Mouse (Mus musculus) CH12.LX (cell line): ENCODE data around the gene Tbc1d14. TPM values are rescaled to one million over a fixed set of nuclear protein-coding genes. Genes with fewer than 3 reads are reported as not detected.

Source experiments
- DNase-seq: peaks from one replicate; pipeline ENCODE4 v3.0.0-alpha.2; 2013; ENCODE audit errors: extremely low read depth
- H3K27ac ChIP-seq: 2 replicates; pipeline ENCODE4 v1.5.1; 2012; ENCODE audit warnings: low read depth, mild to moderate bottlenecking, control low read depth, moderate library complexity; ENCODE audit not compliant: insufficient read depth
- H3K27me3 ChIP-seq: replicated peaks from 2 replicates; pipeline ENCODE3; 2012; ENCODE audit warnings: inconsistent platforms
- H3K36me3 ChIP-seq, 2 experiments: replicated peaks in 1 of 2; 2 replicates each; pipeline versions ENCODE3 to v1.6.1; 2012; ENCODE audit warnings: inconsistent platforms in 1 of 2, low read length in 1 of 2, mild to moderate bottlenecking in 1 of 2, mixed read lengths in 1 of 2, moderate library complexity in 1 of 2; ENCODE audit not compliant: control insufficient read depth in 1 of 2, insufficient read depth in 1 of 2
- H3K4me1 ChIP-seq, 2 experiments: 2 replicates each; pipeline ENCODE4 v1.6.1; 2012; ENCODE audit warnings: inconsistent platforms in 1 of 2, moderate library complexity in 1 of 2; ENCODE audit not compliant: insufficient read depth in 2 of 2, control insufficient read depth in 1 of 2
- H3K4me2 ChIP-seq: 2 replicates; pipeline ENCODE4 v1.6.1; 2012; ENCODE audit warnings: low read depth, mild to moderate bottlenecking, control low read depth; ENCODE audit not compliant: poor library complexity, insufficient read depth, severe bottlenecking
- H3K4me3 ChIP-seq, 3 experiments: fragments of 150-350 bp in 1 of 3; sonication (generic) in 1 of 3; replicated peaks in 1 of 3; 2 replicates each; pipeline versions ENCODE3 to v1.5.1; 2011 to 2012; ENCODE audit warnings: low read depth in 2 of 3, low read length in 2 of 3, mild to moderate bottlenecking in 2 of 3, moderate library complexity in 2 of 3, control low read depth in 1 of 3, improper control_type of control experiment in 1 of 3, inconsistent platforms in 1 of 3, mixed read lengths in 1 of 3; ENCODE audit not compliant: poor library complexity in 1 of 3
- H3K79me2 ChIP-seq: replicated peaks from 2 replicates; pipeline ENCODE4 v1.6.1; 2012; ENCODE audit warnings: mild to moderate bottlenecking, moderate library complexity; ENCODE audit not compliant: control insufficient read depth, poor library complexity, insufficient read depth, severe bottlenecking; ENCODE audit errors: extremely low read depth
- H3K9ac ChIP-seq: 2 replicates; pipeline ENCODE4 v1.6.1; 2012; ENCODE audit warnings: low read depth, mild to moderate bottlenecking, control low read depth, moderate library complexity; ENCODE audit not compliant: insufficient read depth
- H3K9me3 ChIP-seq: replicated peaks from 2 replicates; pipeline ENCODE3; 2012; ENCODE audit warnings: low read length, inconsistent platforms, mixed read lengths
- BHLHE40 ChIP-seq: IDR thresholded peaks from 2 replicates; pipeline ENCODE4 v1.6.1; 2011; ENCODE audit warnings: mild to moderate bottlenecking, low read depth, low read length, improper control_type of control experiment
- CHD1 ChIP-seq: IDR thresholded peaks from 2 replicates; pipeline ENCODE4 v1.6.1; 2012; ENCODE audit warnings: low read depth, low read length, improper control_type of control experiment, inconsistent platforms
- CHD2 ChIP-seq: IDR thresholded peaks from 2 replicates; pipeline ENCODE4 v1.6.1; 2011; ENCODE audit warnings: low read length, improper control_type of control experiment
- CTCF ChIP-seq, 2 experiments: IDR thresholded peaks in 1 of 2; conservative IDR thresholded peaks in 1 of 2; 2 replicates each; pipeline ENCODE4 v1.5.1; 2011 to 2012; ENCODE audit warnings: low read depth in 2 of 2, low read length in 2 of 2, improper control_type of control experiment in 1 of 2, inconsistent platforms in 1 of 2, mild to moderate bottlenecking in 1 of 2, moderate library complexity in 1 of 2
- EP300 ChIP-seq: IDR thresholded peaks from 2 replicates; pipeline ENCODE4 v1.6.1; 2011; ENCODE audit warnings: low read length, improper control_type of control experiment
- ETS1 ChIP-seq: conservative IDR thresholded peaks from 2 replicates; pipeline ENCODE4 v1.6.1; 2012; ENCODE audit warnings: low read depth, mild to moderate bottlenecking, inconsistent platforms, low read length, improper control_type of control experiment, moderate library complexity
- GABPA ChIP-seq: IDR thresholded peaks from 2 replicates; pipeline ENCODE4 v1.6.1; 2012; ENCODE audit warnings: low read depth, low read length, improper control_type of control experiment, inconsistent platforms; ENCODE audit not compliant: insufficient replicate concordance
- HCFC1 ChIP-seq: IDR thresholded peaks from 2 replicates; pipeline ENCODE4 v1.6.1; 2012; ENCODE audit warnings: low read depth, mild to moderate bottlenecking, inconsistent platforms, low read length, improper control_type of control experiment
- IRF4 ChIP-seq: IDR thresholded peaks from 2 replicates; pipeline ENCODE4 v1.6.1; 2014; ENCODE audit warnings: low read depth, mild to moderate bottlenecking, inconsistent platforms, low read length, improper control_type of control experiment
- JUN ChIP-seq: IDR thresholded peaks from 2 replicates; pipeline ENCODE4 v1.6.1; 2011; ENCODE audit warnings: low read depth, mild to moderate bottlenecking, low read length, improper control_type of control experiment, moderate library complexity; ENCODE audit not compliant: insufficient read depth
- JUND ChIP-seq: conservative IDR thresholded peaks from 2 replicates; pipeline ENCODE4 v1.6.1; 2011; ENCODE audit warnings: low read depth, low read length, improper control_type of control experiment
- KAT2A ChIP-seq: IDR thresholded peaks from 2 replicates; pipeline ENCODE4 v1.6.1; 2012; ENCODE audit warnings: low read length, improper control_type of control experiment, inconsistent platforms; ENCODE audit not compliant: insufficient replicate concordance
- MAFK ChIP-seq: IDR thresholded peaks from 2 replicates; pipeline ENCODE4 v1.6.1; 2011; ENCODE audit warnings: low read length, improper control_type of control experiment; ENCODE audit not compliant: insufficient replicate concordance
- MAX ChIP-seq: IDR thresholded peaks from 2 replicates; pipeline ENCODE4 v1.6.1; 2011; ENCODE audit warnings: low read length, improper control_type of control experiment
- MXI1 ChIP-seq: IDR thresholded peaks from 2 replicates; pipeline ENCODE4 v1.6.1; 2011; ENCODE audit warnings: mild to moderate bottlenecking, low read depth, low read length, improper control_type of control experiment
- MYC ChIP-seq: IDR thresholded peaks from 2 replicates; pipeline ENCODE4 v1.6.1; 2011; ENCODE audit warnings: low read depth, mild to moderate bottlenecking, improper control_type of control experiment, low read length
- NELFE ChIP-seq: IDR thresholded peaks from 2 replicates; pipeline ENCODE4 v1.6.1; 2011; ENCODE audit warnings: low read depth, low read length, improper control_type of control experiment
- NRF1 ChIP-seq: IDR thresholded peaks from 2 replicates; pipeline ENCODE4 v1.6.1; 2014; ENCODE audit warnings: low read depth, mild to moderate bottlenecking, inconsistent platforms, low read length, improper control_type of control experiment, moderate library complexity
- POLR2AphosphoS2 ChIP-seq: IDR thresholded peaks from 2 replicates; pipeline ENCODE4 v1.6.1; 2011; ENCODE audit warnings: low read depth, low read length, improper control_type of control experiment
- RAD21 ChIP-seq: IDR thresholded peaks from 2 replicates; pipeline ENCODE4 v1.6.1; 2011; ENCODE audit warnings: low read depth, mild to moderate bottlenecking, low read length, improper control_type of control experiment, moderate library complexity
- RCOR1 ChIP-seq: conservative IDR thresholded peaks from 2 replicates; pipeline ENCODE4 v1.6.1; 2012; ENCODE audit warnings: low read depth, mild to moderate bottlenecking, inconsistent platforms, low read length, improper control_type of control experiment
- SIN3A ChIP-seq: IDR thresholded peaks from 2 replicates; pipeline ENCODE4 v1.6.1; 2012; ENCODE audit warnings: low read length, improper control_type of control experiment, inconsistent platforms
- SMC3 ChIP-seq: IDR thresholded peaks from 2 replicates; pipeline ENCODE4 v1.6.1; 2011; ENCODE audit warnings: low read depth, low read length, improper control_type of control experiment
- TBP ChIP-seq: conservative IDR thresholded peaks from 2 replicates; pipeline ENCODE4 v1.6.1; 2011; ENCODE audit warnings: low read depth, low read length, improper control_type of control experiment
- UBTF ChIP-seq: IDR thresholded peaks from 2 replicates; pipeline ENCODE4 v1.6.1; 2012; ENCODE audit warnings: low read depth, mild to moderate bottlenecking, inconsistent platforms, low read length, improper control_type of control experiment, moderate library complexity
- USF1 ChIP-seq: IDR thresholded peaks from 2 replicates; pipeline ENCODE4 v1.6.1; 2014; ENCODE audit warnings: low read depth, mild to moderate bottlenecking, inconsistent platforms, low read length, improper control_type of control experiment
- USF2 ChIP-seq: conservative IDR thresholded peaks from 2 replicates; pipeline ENCODE4 v1.6.1; 2011; ENCODE audit warnings: low read depth, low read length, improper control_type of control experiment
- ZC3H11A ChIP-seq: IDR thresholded peaks from 2 replicates; pipeline ENCODE4 v1.6.1; 2012; ENCODE audit warnings: low read depth, mild to moderate bottlenecking, inconsistent platforms, low read length, improper control_type of control experiment
- ZKSCAN1 ChIP-seq: IDR thresholded peaks from 2 replicates; pipeline ENCODE4 v1.6.1; 2012; ENCODE audit warnings: low read depth, inconsistent platforms, low read length, improper control_type of control experiment, borderline replicate concordance
- dilution Hi-C: fragments of 300-500 bp; cut with MboI; formaldehyde crosslinking; loops from 2 replicates; pipeline ENCODE4 v1.14.3; 2020; ENCODE audit warnings: low sequenced_read_pairs; ENCODE audit not compliant: extremely low pct_unique_long_range_greater_than_20kb, extremely low pct_ligation_motif_present
- in situ Hi-C: fragments of 300-500 bp; cut with MboI; formaldehyde crosslinking; loops from 3 replicates; pipeline ENCODE4 v1.14.3; 2019; ENCODE audit warnings: low sequenced_read_pairs, low pct_ligation_motif_present, low pct_unique_long_range_greater_than_20kb, mixed read lengths
- polyA plus RNA-seq: library from polyadenylated mRNA; unstranded; fragments of >175 nt; gene quantifications from 2 replicates; pipeline ENCODE4 v1.2.1, GENCODE M21; 2012; ENCODE audit warnings: low read depth; ENCODE audit not compliant: insufficient read length
- total RNA-seq, 2 experiments: library from RNA; depleted of rRNA; stranded (reverse); fragments of 300-350 nt in 1 of 2; fragments of >200 nt in 1 of 2; gene quantifications; 2 replicates each; pipeline ENCODE4 v1.2.3; 2012 to 2014

The Tbc1d14 gene
- total and polyA plus RNA-seq, 3 experiments, result 5.7 to 29.1 (median 10.1) TPM

GRCm38 (mm10) chr5:36584299-36584698 lies 8.8 kb downstream of the Tbc1d14 start:
- H3K36me3 ChIP-seq, result no peaks in the 10 kb centered on the region
- H3K4me2 ChIP-seq, result no peak overlapping the region
- no peak overlapping the region for H3K9ac ChIP-seq
- peaks cover 3% of the 10 kb centered on the region for H3K9me3 ChIP-seq
- dilution Hi-C loops, result no loop called here
- peaks cover 7% of the 10 kb centered on the region for H3K79me2 ChIP-seq
- no peak for DNase-seq
- H3K4me3 ChIP-seq, result no peak overlapping the region
- peaks cover 3% of the 10 kb centered on the region for H3K27me3 ChIP-seq
- H3K27ac ChIP-seq, result no peak overlapping the region
- in situ Hi-C loops, result loop anchor here (5.0 kb wide), 2 partner anchors 57 to 102 kb away; partner anchors contain the start of genes Ccdc96 and Tada2b
- peaks cover 9 to 27% of the 10 kb centered on the region in 2 experiments for H3K4me1 ChIP-seq
- no peak for TF ChIP-seq IRF4
- TF ChIP-seq MAX, result no peak
- no peak for TF ChIP-seq TBP
- peak; percentile 57 for TF ChIP-seq SMC3
- TF ChIP-seq RCOR1, result no peak
- TF ChIP-seq BHLHE40, result no peak
- no peak for TF ChIP-seq ZKSCAN1
- peak; percentile 79 for TF ChIP-seq MYC
- TF ChIP-seq POLR2AphosphoS2, result no peak
- peak; percentile 4; the same call in 1 of the 2 replicates for TF ChIP-seq ZC3H11A
- no peak for TF ChIP-seq MAFK
- TF ChIP-seq CTCF (conservative IDR thresholded peaks at IDR 0.05 in 1 of 2, IDR thresholded peaks at IDR 0.05 in 1 of 2; ENCODE audit: low read depth in 2 of 2, low read length in 2 of 2), result peak; percentile 14 to 66; a peak in 2 of 4 replicates
- peak; percentile 56 for TF ChIP-seq RAD21
- TF ChIP-seq ETS1, result no peak

GRCm38 (mm10) chr5:36581924-36582642 lies 11.0 kb downstream of the Tbc1d14 start:
- dilution Hi-C loops, result no loop called here
- Histone ChIP-seq H3K36me3 (no peaks in the 10 kb centered on the region), H3K4me3 (peak overlapping the region; percentile 74 to 87 (median 77)), H3K4me1 (peaks cover 14 to 46% of the 10 kb centered on the region in 2 experiments), H3K27ac (peak overlapping the region; percentile 30; the same call in 1 of the 2 replicates), H3K9me3 (peaks cover 3% of the 10 kb centered on the region), H3K9ac (peak overlapping the region; percentile 91), H3K4me2 (peak overlapping the region; percentile 44), H3K79me2 (peaks cover 16% of the 10 kb centered on the region), H3K27me3 (peaks cover 3% of the 10 kb centered on the region)
- peak; percentile 98 for DNase-seq
- in situ Hi-C loops, result loop anchor here (5.0 kb wide), 2 partner anchors 55 to 100 kb away; partner anchors contain the start of genes Ccdc96 and Tada2b
- TF ChIP-seq EP300, result no peak
- TF ChIP-seq MYC, result peak; percentile 30; the same call in 1 of the 2 replicates
- peak; percentile 69; the same call in 1 of the 2 replicates for TF ChIP-seq CHD2
- TF ChIP-seq IRF4, result peak; percentile 79
- TF ChIP-seq HCFC1, result peak; percentile 88
- no peak; the same call in 1 of the 2 replicates for TF ChIP-seq GABPA
- no peak for TF ChIP-seq JUN
- TF ChIP-seq USF2, result no peak
- TF ChIP-seq MAX, result peak; percentile 40
- TF ChIP-seq MAFK, result no peak
- TF ChIP-seq TBP, result peak; percentile 76
- peak; percentile 96 for TF ChIP-seq SIN3A
- no peak for TF ChIP-seq JUND
- peak; percentile 65 for TF ChIP-seq NRF1
- no peak; the same call in 1 of the 2 replicates for TF ChIP-seq CHD1
- peak; percentile 77; the same call in 1 of the 2 replicates for TF ChIP-seq KAT2A
- peak; percentile 23; the same call in 1 of the 2 replicates for TF ChIP-seq ETS1
- no peak for TF ChIP-seq USF1
- TF ChIP-seq MXI1, result peak; percentile 49; the same call in 1 of the 2 replicates
- TF ChIP-seq UBTF, result no peak
- TF ChIP-seq NELFE, result peak; percentile 87
